In genomic region chr7:110005976-110006375, GRCm38 (mm10) we compare ENCODE assay signal across 21 mouse cellular contexts.
"Had no signal": no experiment of that assay in that cellular context is flagged by ENCODE, and none has a peak within 500 bp of the region (broad histone marks: within the 10 kb centered on the region; RNA-seq: fewer than 3 reads in every experiment).

No protein-coding gene starts in this region.

- H3K27ac ChIP-seq: kidney, embryonic 15.5 days; left cerebral cortex, adult 2 months; liver, embryonic 14.5 days; lung, embryonic 15.5 days; midbrain, embryonic 10.5 days; midbrain, embryonic 13.5 days; neural tube, embryonic 13.5 days had no signal

- H3K9me3 ChIP-seq: kidney, embryonic 15.5 days; lung, embryonic 15.5 days; midbrain, embryonic 10.5 days; midbrain, embryonic 13.5 days; neural tube, embryonic 13.5 days had no signal

- H3K9ac ChIP-seq: kidney, embryonic 15.5 days; liver, embryonic 14.5 days; lung, embryonic 15.5 days; midbrain, embryonic 13.5 days; neural tube, embryonic 13.5 days had no signal

- H3K4me1 ChIP-seq: lung, embryonic 15.5 days had no signal

- H3K4me3 ChIP-seq: kidney, embryonic 15.5 days; left cerebral cortex, adult 2 months; lung, embryonic 15.5 days; midbrain, embryonic 10.5 days; midbrain, embryonic 13.5 days; myocyte; neural tube, embryonic 13.5 days had no signal

- ATAC-seq: midbrain, embryonic 13.5 days; midbrain, embryonic 16.5 days had no signal

- H3K27me3 ChIP-seq: kidney, embryonic 15.5 days; lung, embryonic 15.5 days; midbrain, embryonic 13.5 days; neural tube, embryonic 13.5 days had no signal

- DNase-seq: kidney, adult 8-10 months; kidney, postnatal 10 days; kidney, postnatal 36 days; layer of hippocampus, postnatal 36 days; lung, adult 18-20 months; lung, postnatal 10 days; lung, postnatal 36 days; retina, postnatal 1 day; right cerebral cortex, postnatal 25 days; thymus, adult 2 months; thymus, postnatal 25 days had no signal

- H3K4me2 ChIP-seq: kidney, embryonic 15.5 days; liver, embryonic 11.5 days; lung, embryonic 15.5 days; midbrain, embryonic 13.5 days; neural tube, embryonic 13.5 days had no signal

- H3K36me3 ChIP-seq: kidney, embryonic 15.5 days; lung, embryonic 15.5 days; midbrain, embryonic 10.5 days; midbrain, embryonic 13.5 days; neural tube, embryonic 13.5 days had no signal
